Mouse (Mus musculus): ENCODE results near the gene Dars2.

Gene Dars2

GRCm38 (mm10) chr1:161070352-161071271, at the start of gene Dars2, which contains the start of gene Cenpl:
Dars2 (minus strand) TSS chr1:161070658.
Cenpl (plus strand) TSS chr1:161070713.
- DNase-seq, result peak; percentile 97

GRCm38 (mm10) chr1:161114591-161114990, 44.1 kb upstream of the Dars2 start:
- DNase-seq, result no peak

GRCm38 (mm10) chr1:161109216-161109615, 38.8 kb upstream of the Dars2 start:
- peak; percentile 46 to 59 for DNase-seq

GRCm38 (mm10) chr1:161103842-161104241, 33.4 kb upstream of the Dars2 start:
- no peak for DNase-seq

GRCm38 (mm10) chr1:161099721-161100405, 29.4 kb upstream of the Dars2 start:
- DNase-seq, result no peak

- DNase-seq, result no peak
Measured at GRCm38 (mm10) chr1:161077243-161077642, 6.8 kb upstream of the Dars2 start.

- DNase-seq, result peak; percentile 71 to 87
Measured at GRCm38 (mm10) chr1:161076238-161076637, 5.8 kb upstream of the Dars2 start.

- DNase-seq, result no peak
Measured at GRCm38 (mm10) chr1:161071272-161071620, 788 bp upstream of the Dars2 start.

GRCm38 (mm10) chr1:161063351-161063750, 7.1 kb downstream of the Dars2 start:
- no peak for DNase-seq

GRCm38 (mm10) chr1:161057164-161057563, 13.3 kb downstream of the Dars2 start:
- no peak for DNase-seq

GRCm38 (mm10) chr1:161046972-161047371, 23.5 kb downstream of the Dars2 start:
- no peak for DNase-seq

GRCm38 (mm10) chr1:161041261-161042020, 29.0 kb downstream of the Dars2 start:
- DNase-seq, result no peak

GRCm38 (mm10) chr1:161040855-161041254, 29.6 kb downstream of the Dars2 start:
- no peak for DNase-seq

GRCm38 (mm10) chr1:161040426-161040770, 30.1 kb downstream of the Dars2 start:
- no peak for DNase-seq

GRCm38 (mm10) chr1:161039741-161040425, 30.6 kb downstream of the Dars2 start:
- DNase-seq, result no peak

GRCm38 (mm10) chr1:161038968-161039721, 31.3 kb downstream of the Dars2 start:
- DNase-seq, result no peak

GRCm38 (mm10) chr1:161038004-161038403, 32.5 kb downstream of the Dars2 start:
- DNase-seq, result no peak

- no peak for DNase-seq
Measured at GRCm38 (mm10) chr1:161037599-161037998, 32.9 kb downstream of the Dars2 start.

GRCm38 (mm10) chr1:161037026-161037425, 33.4 kb downstream of the Dars2 start:
- no peak for DNase-seq

GRCm38 (mm10) chr1:161036411-161036841, 34.0 kb downstream of the Dars2 start:
- no peak for DNase-seq

- DNase-seq, result peak in 1 of 2 experiments; percentile 24
Measured at GRCm38 (mm10) chr1:161035786-161036404, 34.6 kb downstream of the Dars2 start.
